15 mouse cellular contexts compared by ENCODE assay signal in the genomic region with DNA sequence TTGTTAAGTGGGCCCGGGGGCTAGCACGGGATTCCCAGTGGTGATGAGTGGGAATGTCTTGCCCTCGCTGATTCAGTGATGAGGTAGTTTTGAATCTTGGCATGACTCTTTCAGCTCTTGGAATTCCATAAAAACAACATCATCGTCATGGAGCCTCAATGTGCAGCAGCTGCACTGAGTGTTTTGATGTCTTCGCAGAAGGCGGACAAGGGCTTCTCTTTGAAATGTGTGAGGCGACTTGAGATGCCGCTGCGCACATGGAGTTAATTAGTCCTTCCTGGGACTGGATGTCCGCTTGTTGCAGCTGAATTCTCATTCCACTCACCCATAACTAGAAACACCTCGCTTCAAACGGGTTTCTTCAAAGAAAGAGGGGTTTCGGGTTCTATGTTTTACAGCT.
DNase-seq lines count a peak whose midpoint lies in the region; TF ChIP-seq lines count a peak whose summit lies in the region.
"Had no signal": no experiment of that assay in that cellular context is flagged by ENCODE, and none has a peak within 500 bp of the region (broad histone marks: within the 10 kb centered on the region; RNA-seq: fewer than 3 reads in every experiment).

No protein-coding gene starts in this region.

- TF ChIP-seq CTCF in left cerebral cortex, adult 2 months (IDR thresholded peaks at IDR 0.05), result no peak
- TF ChIP-seq CTCF in C2C12 (IDR thresholded peaks at IDR 0.05; ENCODE audit: control insufficient read depth, insufficient read depth, insufficient read length), result no peak

- DNase-seq in left cerebral cortex, postnatal 14 days (ENCODE audit: low spot score in 2 of 2), result peak; percentile 8 to 33
- DNase-seq in left cerebral cortex, adult 2 months (ENCODE audit: extremely low spot score in 1 of 2, low spot score in 2 of 2), result no peak
- DNase-seq in embryo, embryonic 10 days (ENCODE audit: low spot score), result peak; percentile 80
- DNase-seq in limb, embryonic 10.5 days (ENCODE audit: low spot score), result peak; percentile 53
- no peak for DNase-seq in adrenal gland, postnatal 4 days (ENCODE audit: low spot score in 2 of 2)
- no peak for DNase-seq in testis, postnatal 10 days (ENCODE audit: low spot score)
- DNase-seq: adrenal gland, adult 2 months; layer of hippocampus, adult 9-11 months; right cerebral cortex, postnatal 4 days had no signal

- H3K27me3 ChIP-seq in C2C12 (ENCODE audit: control insufficient read depth, insufficient read depth, insufficient read length), result no peaks in the 10 kb centered on the region
- H3K27me3 ChIP-seq in limb, embryonic 10.5 days (ENCODE audit: low read depth, poor library complexity, severe bottlenecking), result no peaks in the 10 kb centered on the region
- H3K27me3 ChIP-seq: embryonic facial prominence, embryonic 12.5 days; limb, embryonic 15.5 days had no signal

- intact Hi-C loops in left cerebral cortex, postnatal 14 days (cut with DNase I), result no loop called here
- intact Hi-C loops in left cerebral cortex, adult 2 months (cut with DNase I), result loop anchor here (2.0 kb wide), 1 partner anchor 83 kb away; no protein-coding TSS in a partner anchor

- peaks cover 12% of the 10 kb centered on the region for H3K4me1 ChIP-seq in limb, embryonic 10.5 days
- H3K4me1 ChIP-seq: heart, embryonic 10.5 days had no signal

- H3K79me2 ChIP-seq in C2C12 (ENCODE audit: control insufficient read depth, insufficient read depth), result no peaks in the 10 kb centered on the region

- H3K4me3 ChIP-seq in left cerebral cortex, adult 2 months, result no peak overlapping the region
- no peak overlapping the region for H3K4me3 ChIP-seq in C2C12 (ENCODE audit: insufficient read depth, poor library complexity, severe bottlenecking)
- no peak overlapping the region for H3K4me3 ChIP-seq in limb, embryonic 10.5 days
- H3K4me3 ChIP-seq: embryonic facial prominence, embryonic 12.5 days; heart, embryonic 10.5 days; limb, embryonic 15.5 days had no signal

- H3ac ChIP-seq in C2C12 (ENCODE audit: control insufficient read depth, insufficient read length, low read depth), result no peak overlapping the region

- no peaks in the 10 kb centered on the region for H3K79me3 ChIP-seq in C2C12 (ENCODE audit: low read depth)

- H3K36me3 ChIP-seq in C2C12 (ENCODE audit: control insufficient read depth, insufficient read depth), result no peaks in the 10 kb centered on the region
- no peaks in the 10 kb centered on the region for H3K36me3 ChIP-seq in limb, embryonic 10.5 days
- H3K36me3 ChIP-seq: embryonic facial prominence, embryonic 12.5 days; heart, embryonic 10.5 days; limb, embryonic 15.5 days had no signal

- no peak overlapping the region for H3K27ac ChIP-seq in left cerebral cortex, adult 2 months
- H3K27ac ChIP-seq in limb, embryonic 10.5 days, result peak overlapping the region; percentile 32; the same call in 1 of the 2 replicates
- H3K27ac ChIP-seq: embryonic facial prominence, embryonic 12.5 days; heart, embryonic 10.5 days; hindbrain, embryonic 14.5 days; limb, embryonic 15.5 days; stomach, postnatal 0 days had no signal

- 29% methylated on average over 13 of the region's 13 CpGs for WGBS in limb, embryonic 10.5 days

- no peaks in the 10 kb centered on the region for H3K9me3 ChIP-seq in limb, embryonic 10.5 days (replicated peaks)
- H3K9me3 ChIP-seq: embryonic facial prominence, embryonic 12.5 days; heart, embryonic 10.5 days; limb, embryonic 15.5 days had no signal

TF ChIP-seq in C2C12, 6 proteins besides CTCF, POLR2A, EP300 and RAD21:
- TF ChIP-seq MYOG (IDR thresholded peaks at IDR 0.05; ENCODE audit: control insufficient read depth, extremely low read depth, insufficient read length) (no peak), MYOD1 (IDR thresholded peaks at IDR 0.05; ENCODE audit: control insufficient read depth, insufficient read length, low read depth) (peak; percentile 34), USF1 (IDR thresholded peaks at IDR 0.05; ENCODE audit: low read depth) (no peak)

Comparison
In these comparisons a context has a peak if more than half of its experiments do, and no peak if none do; other contexts are left out.
1. DNase-seq: peak in left cerebral cortex, postnatal 14 days (2 of 2), embryo, embryonic 10 days (single experiment) and limb, embryonic 10.5 days (single experiment); none in left cerebral cortex, adult 2 months (0 of 2), adrenal gland, postnatal 4 days (0 of 2) and testis, postnatal 10 days (single experiment).